Mouse (Mus musculus): ENCODE results near the gene Ttyh3. TPM values are rescaled to one million over a fixed set of nuclear protein-coding genes. Genes with fewer than 3 reads are reported as not detected.

Ttyh3 gene
- polyA plus RNA-seq, 1 experiment from 2014 or later, result 52.5 TPM

- Histone ChIP-seq H3K36me3 (peaks cover 95% of the 10 kb centered on the region), H3K4me1 (replicated peaks) (peaks cover 60% of the 10 kb centered on the region), H3K9me3 (no peaks in the 10 kb centered on the region), H3K27ac (no peak overlapping the region), H3K4me3 (no peak overlapping the region), H3K27me3 (ENCODE audit: insufficient read depth, poor library complexity, severe bottlenecking) (no peaks in the 10 kb centered on the region)
- WGBS, result 82% methylated on average over 3 of the region's 3 CpGs
- no peak for DNase-seq (ENCODE audit: low spot score)
Measured at GRCm38 (mm10) chr5:140637989-140638388, 10.8 kb downstream of the Ttyh3 start.

- Histone ChIP-seq H3K27ac (no peak overlapping the region), H3K27me3 (ENCODE audit: insufficient read depth, poor library complexity, severe bottlenecking) (no peaks in the 10 kb centered on the region), H3K4me1 (replicated peaks) (peaks cover 50% of the 10 kb centered on the region), H3K9me3 (no peaks in the 10 kb centered on the region), H3K4me3 (no peak overlapping the region), H3K36me3 (peaks cover 100% of the 10 kb centered on the region)
- DNase-seq (ENCODE audit: low spot score), result no peak
- 89% methylated on average over 6 of the region's 6 CpGs for WGBS
Measured at GRCm38 (mm10) chr5:140637058-140637410, 11.8 kb downstream of the Ttyh3 start.

GRCm38 (mm10) chr5:140636316-140637057 lies 12.3 kb downstream of the Ttyh3 start:
- peaks cover 100% of the 10 kb centered on the region for H3K36me3 ChIP-seq
- H3K27me3 ChIP-seq (ENCODE audit: insufficient read depth, poor library complexity, severe bottlenecking), result no peaks in the 10 kb centered on the region
- H3K4me3 ChIP-seq, result no peak overlapping the region
- DNase-seq (ENCODE audit: low spot score), result no peak
- no peak overlapping the region for H3K27ac ChIP-seq
- 95% methylated on average over 7 of the region's 7 CpGs for WGBS
- H3K4me1 ChIP-seq (replicated peaks), result peaks cover 45% of the 10 kb centered on the region
- H3K9me3 ChIP-seq, result no peaks in the 10 kb centered on the region

- WGBS, result 95% methylated on average over 26 of the region's 26 CpGs
- Histone ChIP-seq H3K27me3 (ENCODE audit: insufficient read depth, poor library complexity, severe bottlenecking) (no peaks in the 10 kb centered on the region), H3K9me3 (no peaks in the 10 kb centered on the region), H3K4me3 (no peak overlapping the region), H3K4me1 (replicated peaks) (peaks cover 32% of the 10 kb centered on the region), H3K27ac (no peak overlapping the region), H3K36me3 (peaks cover 100% of the 10 kb centered on the region)
- no peak for DNase-seq (ENCODE audit: low spot score)
Measured at GRCm38 (mm10) chr5:140634798-140635722, 13.8 kb downstream of the Ttyh3 start.

- H3K36me3 ChIP-seq, result peaks cover 100% of the 10 kb centered on the region
- 89% methylated on average over 7 of the region's 7 CpGs for WGBS
- peaks cover 9% of the 10 kb centered on the region; the same call in 1 of the 2 replicates for H3K9me3 ChIP-seq
- no peak overlapping the region for H3K4me3 ChIP-seq
- peaks cover 22% of the 10 kb centered on the region for H3K4me1 ChIP-seq (replicated peaks)
- no peak overlapping the region for H3K27ac ChIP-seq
- no peaks in the 10 kb centered on the region for H3K27me3 ChIP-seq (ENCODE audit: insufficient read depth, poor library complexity, severe bottlenecking)
- no peak for DNase-seq (ENCODE audit: low spot score)
Measured at GRCm38 (mm10) chr5:140633432-140633831, 15.4 kb downstream of the Ttyh3 start.

GRCm38 (mm10) chr5:140628995-140629394 lies 19.8 kb downstream of the Ttyh3 start:
- no peak overlapping the region for H3K27ac ChIP-seq
- H3K36me3 ChIP-seq, result peaks cover 100% of the 10 kb centered on the region
- H3K4me1 ChIP-seq (replicated peaks), result 0 out of 2 replicates have a peak, but pooled peaks cover 3% of the 10 kb centered on the region
- H3K9me3 ChIP-seq, result peaks cover 17% of the 10 kb centered on the region
- no peak overlapping the region for H3K4me3 ChIP-seq
- H3K27me3 ChIP-seq (ENCODE audit: insufficient read depth, poor library complexity, severe bottlenecking), result no peaks in the 10 kb centered on the region
- no peak for DNase-seq (ENCODE audit: low spot score)
- 91% methylated on average over 9 of the region's 9 CpGs for WGBS

- Histone ChIP-seq H3K36me3 (peaks cover 100% of the 10 kb centered on the region), H3K9me3 (peaks cover 17% of the 10 kb centered on the region), H3K27me3 (ENCODE audit: insufficient read depth, poor library complexity, severe bottlenecking) (no peaks in the 10 kb centered on the region), H3K4me1 (replicated peaks) (peaks cover 5% of the 10 kb centered on the region; the same call in 1 of the 2 replicates), H3K27ac (no peak overlapping the region), H3K4me3 (no peak overlapping the region)
- 93% methylated on average over 5 of the region's 5 CpGs for WGBS
- DNase-seq (ENCODE audit: low spot score), result no peak
Measured at GRCm38 (mm10) chr5:140627580-140627979, 21.3 kb downstream of the Ttyh3 start.

- H3K27me3 ChIP-seq (ENCODE audit: insufficient read depth, poor library complexity, severe bottlenecking), result no peaks in the 10 kb centered on the region
- DNase-seq (ENCODE audit: low spot score), result no peak
- 94% methylated on average over 13 of the region's 13 CpGs for WGBS
- 0 out of 2 replicates have a peak overlapping the region, but pooled peaks have one; percentile 1 for H3K27ac ChIP-seq
- peaks cover 28% of the 10 kb centered on the region for H3K4me1 ChIP-seq (replicated peaks)
- H3K4me3 ChIP-seq, result no peak overlapping the region
- peaks cover 17% of the 10 kb centered on the region for H3K9me3 ChIP-seq
- peaks cover 90% of the 10 kb centered on the region for H3K36me3 ChIP-seq
Measured at GRCm38 (mm10) chr5:140624961-140625360, 23.9 kb downstream of the Ttyh3 start.

GRCm38 (mm10) chr5:140624238-140624637 lies 24.6 kb downstream of the Ttyh3 start:
- no peak for DNase-seq (ENCODE audit: low spot score)
- Histone ChIP-seq H3K27me3 (ENCODE audit: insufficient read depth, poor library complexity, severe bottlenecking) (no peaks in the 10 kb centered on the region), H3K4me3 (no peak overlapping the region), H3K27ac (no peak overlapping the region), H3K36me3 (peaks cover 83% of the 10 kb centered on the region), H3K4me1 (replicated peaks) (peaks cover 29% of the 10 kb centered on the region), H3K9me3 (peaks cover 16% of the 10 kb centered on the region)
- 93% methylated on average over 5 of the region's 5 CpGs for WGBS

GRCm38 (mm10) chr5:140623791-140624190 lies 25.0 kb downstream of the Ttyh3 start:
- H3K27me3 ChIP-seq (ENCODE audit: insufficient read depth, poor library complexity, severe bottlenecking), result no peaks in the 10 kb centered on the region
- peaks cover 79% of the 10 kb centered on the region for H3K36me3 ChIP-seq
- H3K27ac ChIP-seq, result no peak overlapping the region
- H3K4me1 ChIP-seq (replicated peaks), result peaks cover 29% of the 10 kb centered on the region
- WGBS, result 79% methylated on average over 4 of the region's 4 CpGs
- no peak for DNase-seq (ENCODE audit: low spot score)
- no peak overlapping the region for H3K4me3 ChIP-seq
- H3K9me3 ChIP-seq, result peaks cover 12% of the 10 kb centered on the region

GRCm38 (mm10) chr5:140622978-140623670 lies 25.7 kb downstream of the Ttyh3 start:
- Histone ChIP-seq H3K27me3 (ENCODE audit: insufficient read depth, poor library complexity, severe bottlenecking) (no peaks in the 10 kb centered on the region), H3K9me3 (peaks cover 5% of the 10 kb centered on the region), H3K4me1 (replicated peaks) (peaks cover 29% of the 10 kb centered on the region), H3K4me3 (no peak overlapping the region), H3K27ac (no peak overlapping the region), H3K36me3 (peaks cover 72% of the 10 kb centered on the region)
- no peak for DNase-seq (ENCODE audit: low spot score)
- WGBS, result 93% methylated on average over 23 of the region's 23 CpGs

- DNase-seq (ENCODE audit: low spot score), result no peak
- Histone ChIP-seq H3K9me3 (no peaks in the 10 kb centered on the region), H3K36me3 (peaks cover 72% of the 10 kb centered on the region), H3K27me3 (ENCODE audit: insufficient read depth, poor library complexity, severe bottlenecking) (no peaks in the 10 kb centered on the region), H3K4me3 (0 out of 2 replicates have a peak overlapping the region, but pooled peaks have one; percentile 0), H3K4me1 (replicated peaks) (peaks cover 33% of the 10 kb centered on the region), H3K27ac (peak overlapping the region; percentile 36; the same call in 1 of the 2 replicates)
- WGBS, result 77% methylated on average over 10 of the region's 10 CpGs
Measured at GRCm38 (mm10) chr5:140621517-140621916, 27.3 kb downstream of the Ttyh3 start.

Data from hindbrain, embryonic 10.5 days (tissue).